Mouse (Mus musculus) lung, adult 2 months (tissue): ENCODE data around the gene Lsp1.

Experiments
- CTCF ChIP-seq: fragments of 200-500 bp; IDR thresholded peaks from 2 replicates; pipeline ENCODE4 v1.5.1; 2011; ENCODE audit warnings: mild to moderate bottlenecking, low read length, control low read depth; ENCODE audit not compliant: insufficient read depth
- POLR2A ChIP-seq: fragments of 200-500 bp; IDR thresholded peaks from 2 replicates; pipeline ENCODE4 v1.6.1; 2011; ENCODE audit warnings: low read depth, mild to moderate bottlenecking, control low read depth, low read length, borderline replicate concordance; ENCODE audit errors: extremely low read depth

DNA sequence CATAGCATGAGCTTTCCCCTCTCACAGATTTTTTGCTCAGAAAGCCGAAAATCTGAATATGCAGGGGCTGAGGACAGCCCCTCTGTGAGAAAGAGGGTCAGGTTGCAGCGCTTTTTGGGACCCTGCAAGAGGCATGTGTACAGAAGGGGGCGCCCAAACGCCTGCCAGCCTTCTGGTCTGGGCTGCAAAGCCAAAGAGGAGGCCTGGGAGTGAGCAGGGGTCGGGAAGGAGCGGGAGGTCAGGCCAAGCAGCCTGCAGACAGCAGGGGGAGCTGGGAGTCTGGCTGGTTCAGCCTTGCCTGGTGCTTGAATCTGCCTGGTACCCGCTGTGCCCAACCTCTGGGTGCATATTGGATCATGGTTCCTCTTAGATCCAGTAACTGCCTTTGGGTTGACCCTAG, 32.4 kb upstream of the Lsp1 start:
- TF ChIP-seq CTCF (peak; percentile 1; the same call in 1 of the 2 replicates), POLR2A (no peak)
